Mouse (Mus musculus): ENCODE results near the gene Ywhah.

GRCm38 (mm10) chr5:33039510-33039911 is 20.9 kb downstream of the Ywhah start:
- TF ChIP-seq CHD2 (IDR thresholded peaks at IDR 0.05; ENCODE audit: low read depth, low read length), result no peak
- TF ChIP-seq MAFK (IDR thresholded peaks at IDR 0.05; ENCODE audit: insufficient read depth, low read depth, low read length), result no peak

Data from ES-E14 (cell line).